Mouse (Mus musculus) stomach, embryonic 16.5 days (tissue): Measurements from ENCODE around the gene Shbg. TPM values are rescaled to one million over a fixed set of nuclear protein-coding genes. Genes with fewer than 3 reads are reported as not detected.

Experiments used
- ATAC-seq: fragments of 200-750 bp; cut with Nextera tagmentation; 2 replicates; pipeline ENCODE4 v1.8.0; 2017; ENCODE audit warnings: moderate number of reproducible peaks, moderate TSS enrichment; ENCODE audit not compliant: insufficient read depth, low FRiP score
- H3K27ac ChIP-seq: fragments of 300-500 bp; sonication (generic); 2 replicates; pipeline ENCODE4 v1.5.1; 2014; ENCODE audit warnings: low read length
- H3K27me3 ChIP-seq: fragments of 300-500 bp; sonication (generic); 2 replicates; pipeline ENCODE4 v1.6.1; 2014; ENCODE audit warnings: low read length, control low read depth, mixed read lengths; ENCODE audit not compliant: control insufficient read depth, insufficient read depth
- H3K36me3 ChIP-seq: fragments of 300-500 bp; sonication (generic); 2 replicates; pipeline ENCODE4 v1.6.1; 2014; ENCODE audit warnings: low read length; ENCODE audit not compliant: control insufficient read depth, insufficient read depth
- H3K4me1 ChIP-seq: fragments of 300-500 bp; sonication (generic); 2 replicates; pipeline ENCODE4 v1.6.1; 2014; ENCODE audit warnings: low read length, control low read depth, mixed read lengths; ENCODE audit not compliant: control insufficient read depth, insufficient read depth
- H3K4me2 ChIP-seq: fragments of 300-500 bp; sonication (generic); 2 replicates; pipeline ENCODE4 v1.6.1; 2014; ENCODE audit warnings: low read depth, low read length, mixed read lengths
- H3K4me3 ChIP-seq: fragments of 300-500 bp; sonication (generic); replicated peaks from 2 replicates; pipeline ENCODE4 v1.5.1; 2014; ENCODE audit warnings: mild to moderate bottlenecking, low read length
- H3K9ac ChIP-seq: fragments of 300-500 bp; sonication (generic); 2 replicates; pipeline ENCODE4 v1.6.1; 2014; ENCODE audit warnings: low read length
- H3K9me3 ChIP-seq: fragments of 300-500 bp; sonication (generic); replicated peaks from 2 replicates; pipeline ENCODE4 v1.6.1; 2016; ENCODE audit warnings: low read length, control low read depth; ENCODE audit not compliant: control insufficient read depth
- WGBS: fragments of 180-500 bp; shearing (Covaris S2); extraction: QIAGEN DNeasy Blood & Tissue Kit; methylation state at CpG from one replicate; pipeline ENCODE4 v1.1.7; 2014; 5-methylcytosine and 5-hydroxymethylcytosine counted together
- polyA plus RNA-seq: library from polyadenylated mRNA; unstranded; fragments of >200 nt; fragmentation: Nextera tagmentation; extraction: Ambion mirVana; gene quantifications from 2 replicates; pipeline ENCODE4 v1.2.1, GENCODE M21; 2015

The Shbg gene
- polyA plus RNA-seq, 1 experiment from 2014 or later: 2.2 TPM

DNA sequence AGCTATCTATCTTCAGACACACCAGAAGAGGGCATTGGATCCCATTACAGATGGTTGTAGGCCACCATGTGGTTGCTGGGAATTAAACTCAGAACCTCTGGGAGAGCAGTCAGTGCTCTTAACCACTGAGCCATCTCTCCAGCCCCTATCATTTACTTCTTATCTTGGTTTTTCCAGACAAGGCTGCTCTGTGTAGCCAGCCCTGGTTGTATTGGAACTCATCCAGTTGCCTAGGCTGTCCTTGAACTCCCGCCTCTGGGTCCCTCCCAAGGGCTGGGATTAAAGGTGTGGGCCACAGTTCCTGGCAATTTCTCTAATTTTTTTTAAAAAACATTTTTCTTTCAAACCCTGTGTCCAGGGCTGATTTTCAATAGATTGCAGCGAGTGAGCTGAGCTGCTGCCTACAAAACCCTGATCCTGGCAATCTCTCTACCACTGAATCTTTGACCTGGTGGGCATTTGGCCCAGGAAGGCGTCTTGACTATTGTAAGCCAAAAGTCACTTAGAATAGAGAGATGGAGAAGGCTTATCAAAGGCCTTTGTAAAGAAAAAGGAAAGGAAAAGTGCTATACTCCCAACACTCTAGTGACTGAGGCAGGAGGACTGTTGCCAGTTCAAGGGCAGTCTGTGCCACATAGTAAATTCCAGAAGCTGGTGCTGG lies 43.6 kb upstream of the Shbg start:
- 0 out of 2 replicates have a peak, but pooled peaks cover 16% of the 10 kb centered on the region for H3K36me3 ChIP-seq
- peak overlapping the region; percentile 82 for H3K9ac ChIP-seq
- peak overlapping the region; percentile 69 for H3K4me3 ChIP-seq
- H3K27ac ChIP-seq: peak overlapping the region; percentile 94
- no peaks in the 10 kb centered on the region for H3K9me3 ChIP-seq
- 67% methylated on average over 3 of the region's 3 CpGs for WGBS
- ATAC-seq: no peak
- peak overlapping the region; percentile 70 for H3K4me2 ChIP-seq
- no peaks in the 10 kb centered on the region for H3K27me3 ChIP-seq
- H3K4me1 ChIP-seq: peaks cover 27% of the 10 kb centered on the region

DNA sequence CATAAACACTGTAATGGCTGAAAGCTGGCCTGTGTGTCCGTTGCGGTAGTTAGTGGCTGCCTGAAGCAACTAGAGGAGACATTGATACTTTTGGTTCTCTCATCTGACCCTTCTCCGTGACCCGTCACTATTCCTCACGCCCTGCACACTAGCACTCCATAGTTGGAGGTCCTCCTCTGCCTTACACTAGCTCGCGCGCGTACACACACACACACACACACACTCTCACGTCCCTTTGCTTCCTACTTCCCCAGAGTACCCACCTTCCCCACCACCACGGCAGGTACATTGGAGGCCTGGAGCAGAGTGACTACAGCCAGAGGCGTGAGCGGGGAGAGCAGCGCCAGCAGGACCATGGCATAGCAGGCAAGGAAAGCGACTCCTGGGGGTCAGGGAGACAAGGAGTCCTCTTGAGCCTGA lies 39.8 kb upstream of the Shbg start:
- Histone ChIP-seq H3K4me3 (no peak overlapping the region), H3K4me2 (no peak overlapping the region), H3K27me3 (no peaks in the 10 kb centered on the region), H3K4me1 (peaks cover 33% of the 10 kb centered on the region), H3K9me3 (no peaks in the 10 kb centered on the region), H3K36me3 (0 out of 2 replicates have a peak, but pooled peaks cover 9% of the 10 kb centered on the region), H3K27ac (0 out of 2 replicates have a peak overlapping the region, but pooled peaks have one; percentile 30), H3K9ac (peak overlapping the region; percentile 24; the same call in 1 of the 2 replicates)
- 81% methylated on average over 15 of the region's 15 CpGs for WGBS
- no peak for ATAC-seq

DNA sequence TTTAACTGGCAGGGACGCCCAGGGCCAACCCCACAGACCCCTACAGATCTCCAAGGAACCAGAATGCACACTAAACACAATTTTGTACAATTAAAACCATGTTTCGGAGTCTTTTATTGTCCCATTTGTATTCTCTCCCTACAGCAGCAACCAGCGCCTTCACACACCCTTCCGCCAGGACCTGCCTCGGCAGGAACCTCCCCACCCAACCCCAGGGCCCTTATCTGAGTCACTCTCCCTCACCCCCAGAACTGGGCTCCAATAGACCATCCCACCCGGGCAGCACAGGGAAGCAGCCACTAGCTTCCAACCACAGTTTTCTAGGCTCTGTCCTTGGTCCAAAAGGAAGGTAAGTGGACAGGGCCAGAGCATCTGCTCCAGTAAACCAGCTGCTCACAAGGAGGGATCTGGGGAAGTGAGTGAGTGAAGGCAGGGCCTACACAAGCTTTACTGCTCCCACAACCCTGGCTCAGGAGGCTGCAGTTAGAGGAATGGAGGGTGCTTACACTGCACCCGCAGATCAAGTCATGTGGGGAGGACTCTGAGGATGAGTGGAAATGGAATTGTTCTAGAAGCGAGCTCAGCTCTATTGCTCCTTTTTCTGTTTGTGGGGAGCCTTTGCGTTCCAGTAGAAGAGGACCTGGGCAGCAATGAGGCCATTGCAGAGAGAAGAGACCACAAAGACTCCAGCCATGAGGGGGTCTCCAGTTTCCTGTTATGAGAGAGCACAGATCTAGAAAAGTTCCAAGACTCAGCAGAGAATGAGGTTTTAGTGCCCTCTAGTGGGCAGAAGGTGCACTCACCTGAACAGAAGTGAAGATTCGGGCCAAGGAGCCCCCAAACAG lies 39.1 kb upstream of the Shbg start:
- 0 out of 2 replicates have a peak, but pooled peaks cover 9% of the 10 kb centered on the region for H3K36me3 ChIP-seq
- H3K4me1 ChIP-seq: peaks cover 33% of the 10 kb centered on the region
- H3K9ac ChIP-seq: peak overlapping the region; percentile 65
- peak overlapping the region; percentile 26; the same call in 1 of the 2 replicates for H3K4me3 ChIP-seq
- no peaks in the 10 kb centered on the region for H3K27me3 ChIP-seq
- peak overlapping the region; percentile 94 for H3K27ac ChIP-seq
- peak overlapping the region; percentile 47 for H3K4me2 ChIP-seq
- no peaks in the 10 kb centered on the region for H3K9me3 ChIP-seq
- WGBS: 61% methylated on average over 10 of the region's 10 CpGs
- peak; percentile 76 for ATAC-seq

DNA sequence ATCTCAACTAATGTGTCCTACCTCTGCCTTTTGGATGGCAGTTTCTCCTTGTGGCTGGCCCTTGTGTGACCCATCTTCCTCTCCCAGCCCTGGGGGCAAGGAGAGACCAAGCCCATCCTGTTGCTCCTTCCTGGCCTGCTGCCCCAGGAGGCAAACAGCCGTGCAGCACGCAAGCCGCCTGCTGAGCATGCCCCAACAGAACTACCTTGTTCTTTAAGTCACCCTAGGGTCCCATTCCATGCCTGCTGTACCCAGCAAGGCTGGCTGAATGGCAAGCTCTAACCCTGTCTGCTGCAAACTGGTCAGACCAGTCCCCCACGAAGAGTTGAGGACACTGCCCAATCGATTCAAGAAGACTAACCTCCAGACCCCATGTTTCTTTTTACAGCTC lies 38.4 kb upstream of the Shbg start:
- Histone ChIP-seq H3K4me2 (peak overlapping the region; percentile 47), H3K4me3 (peak overlapping the region; percentile 26), H3K4me1 (peaks cover 28% of the 10 kb centered on the region), H3K27ac (peak overlapping the region; percentile 94), H3K9ac (peak overlapping the region; percentile 65), H3K27me3 (no peaks in the 10 kb centered on the region), H3K36me3 (0 out of 2 replicates have a peak, but pooled peaks cover 9% of the 10 kb centered on the region), H3K9me3 (no peaks in the 10 kb centered on the region)
- ATAC-seq: peak; percentile 31; the same call in 1 of the 2 replicates
- 65% methylated on average over 5 of the region's 5 CpGs for WGBS

DNA sequence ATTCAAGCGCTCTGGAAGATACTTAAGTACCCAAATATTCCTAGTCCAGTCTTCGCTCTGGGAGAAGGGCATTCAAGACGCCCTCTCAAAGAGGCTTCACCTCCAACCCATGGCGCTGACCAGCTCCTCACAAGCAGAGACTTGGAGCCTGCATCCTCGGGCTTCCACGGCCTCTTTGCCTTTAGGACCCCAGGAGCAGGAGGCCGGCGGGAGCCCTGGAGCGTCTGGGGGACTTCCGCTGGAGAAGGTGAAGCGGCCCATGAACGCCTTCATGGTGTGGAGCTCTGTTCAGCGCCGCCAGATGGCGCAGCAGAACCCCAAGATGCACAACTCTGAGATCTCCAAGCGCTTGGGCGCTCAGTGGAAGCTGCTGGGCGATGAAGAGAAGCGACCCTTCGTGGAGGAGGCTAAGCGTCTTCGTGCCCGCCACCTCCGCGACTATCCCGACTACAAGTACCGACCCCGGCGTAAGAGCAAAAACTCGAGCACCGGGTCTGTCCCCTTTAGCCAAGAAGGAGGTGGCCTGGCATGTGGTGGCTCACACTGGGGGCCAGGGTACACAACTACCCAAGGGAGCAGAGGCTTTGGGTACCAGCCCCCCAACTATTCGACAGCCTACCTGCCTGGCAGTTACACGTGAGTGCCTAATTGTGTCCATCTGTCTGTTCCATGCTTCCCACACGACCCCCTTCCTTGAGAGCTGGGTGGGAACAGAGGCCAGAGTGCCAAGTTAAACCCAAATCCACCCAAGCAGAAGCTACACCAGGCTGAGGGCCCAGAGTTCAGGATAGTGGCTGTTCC lies 37.8 kb upstream of the Shbg start, which contains the start of gene Sox15:
Sox15 (plus strand) TSS at position 51 of the 801 bp plus-strand sequence.
- peak; percentile 62 for ATAC-seq
- Histone ChIP-seq H3K4me2 (peak within 1 kb of the TSS; percentile 47), H3K4me1 (peaks cover 27% of the 10 kb centered on the region), H3K36me3 (peaks cover 13% of the 10 kb centered on the region; the same call in 1 of the 2 replicates), H3K27ac (peak within 1 kb of the TSS; percentile 94), H3K9me3 (no peaks in the 10 kb centered on the region), H3K9ac (peak within 1 kb of the TSS; percentile 65), H3K4me3 (peak within 1 kb of the TSS; percentile 26), H3K27me3 (no peaks in the 10 kb centered on the region)
- WGBS: 29% methylated on average over 34 of the region's 34 CpGs

DNA sequence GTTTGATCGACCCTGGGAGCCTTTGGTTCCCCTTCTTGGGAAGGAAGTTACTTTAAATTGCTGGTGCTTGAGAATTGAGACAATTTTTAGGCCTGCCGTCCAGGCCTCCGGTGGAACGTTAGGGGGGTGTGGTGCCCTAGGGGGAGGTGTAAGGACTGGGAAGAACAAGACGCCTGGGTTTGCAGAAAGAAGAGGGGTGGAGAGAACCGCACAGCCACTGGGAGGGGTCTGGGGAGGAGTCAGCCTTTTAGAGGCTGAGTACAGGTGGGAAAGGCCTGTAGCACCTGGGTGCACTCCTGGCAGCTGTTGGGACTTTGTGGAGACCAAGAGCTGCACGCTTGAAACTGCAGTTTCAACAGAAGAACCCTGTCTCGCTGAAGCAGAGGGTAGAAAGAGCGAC lies 37.1 kb upstream of the Shbg start:
- Histone ChIP-seq H3K4me1 (peaks cover 27% of the 10 kb centered on the region), H3K27me3 (no peaks in the 10 kb centered on the region), H3K27ac (peak overlapping the region; percentile 76), H3K4me2 (peak overlapping the region; percentile 47; the same call in 1 of the 2 replicates), H3K36me3 (peaks cover 18% of the 10 kb centered on the region; the same call in 1 of the 2 replicates), H3K9me3 (no peaks in the 10 kb centered on the region), H3K9ac (peak overlapping the region; percentile 61), H3K4me3 (peak overlapping the region; percentile 24; the same call in 1 of the 2 replicates)
- ATAC-seq: 0 out of 2 replicates have a peak, but pooled peaks have one; percentile 5
- 34% methylated on average over 9 of the region's 9 CpGs for WGBS

DNA sequence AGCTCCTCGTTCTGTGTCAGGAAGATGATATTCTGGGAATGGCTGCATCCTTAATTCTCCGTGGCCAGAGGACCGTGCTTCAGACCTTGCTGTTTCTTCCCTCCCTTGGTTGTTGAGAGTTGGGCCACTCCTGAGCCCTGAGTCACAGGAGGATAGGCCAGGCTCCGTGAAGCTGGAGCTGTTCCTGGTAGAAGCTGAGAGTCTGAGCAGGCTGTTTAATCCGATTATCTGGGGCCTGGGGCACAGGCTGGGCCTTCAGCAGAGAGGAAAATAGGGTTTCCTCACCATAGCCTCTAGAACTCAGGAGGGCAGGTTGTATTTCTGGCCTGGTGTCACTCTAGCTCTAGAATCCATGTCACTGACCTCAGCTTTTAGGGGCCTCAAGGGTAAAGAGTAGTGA lies 35.7 kb upstream of the Shbg start:
- 72% methylated on average over 5 of the region's 5 CpGs for WGBS
- H3K9ac ChIP-seq: 0 out of 2 replicates have a peak overlapping the region, but pooled peaks have one; percentile 9
- ATAC-seq: no peak

DNA sequence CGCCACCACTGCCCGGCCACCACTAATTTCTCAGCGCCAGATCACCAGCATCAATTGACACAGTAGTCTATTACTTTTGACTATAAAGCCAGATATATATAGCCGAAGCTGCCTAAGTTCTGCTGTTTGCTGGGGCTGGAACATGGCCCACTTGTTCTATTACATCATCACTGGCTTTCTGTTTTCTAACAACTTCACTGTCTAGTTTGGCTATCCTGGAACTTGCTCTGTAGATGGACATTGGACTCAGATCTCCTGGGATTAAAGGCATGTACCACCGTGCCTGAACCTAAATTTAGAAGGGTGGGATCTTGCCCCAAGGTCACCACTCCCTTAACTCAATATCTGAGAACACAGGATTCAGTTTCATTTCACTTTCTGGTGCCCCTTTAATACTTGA lies 28.2 kb upstream of the Shbg start:
- H3K4me2 ChIP-seq: no peak overlapping the region
- 89% methylated on average over 5 of the region's 5 CpGs for WGBS
- no peaks in the 10 kb centered on the region for H3K4me1 ChIP-seq
- H3K27me3 ChIP-seq: no peaks in the 10 kb centered on the region
- H3K9ac ChIP-seq: no peak overlapping the region
- ATAC-seq: no peak
- H3K4me3 ChIP-seq: no peak overlapping the region
- peaks cover 53% of the 10 kb centered on the region for H3K36me3 ChIP-seq
- H3K9me3 ChIP-seq: no peaks in the 10 kb centered on the region
- H3K27ac ChIP-seq: no peak overlapping the region

More for the DNA sequence above, 35.7 kb upstream of the Shbg start:
- no peak overlapping the region for H3K4me2 ChIP-seq
- no peak overlapping the region for H3K27ac ChIP-seq
- no peaks in the 10 kb centered on the region for H3K27me3 ChIP-seq
- peaks cover 24% of the 10 kb centered on the region; the same call in 1 of the 2 replicates for H3K36me3 ChIP-seq
- H3K9me3 ChIP-seq: no peaks in the 10 kb centered on the region
- H3K4me3 ChIP-seq: no peak overlapping the region
- H3K4me1 ChIP-seq: peaks cover 27% of the 10 kb centered on the region
